Mouse (Mus musculus) NIH3T3 (cell line): Measurements from ENCODE around the gene Dnajc5.

ENCODE experiments used
- DNase-seq: peaks from one replicate; pipeline ENCODE4 v3.0.0-alpha.2; 2012; ENCODE audit warnings: low read depth

Gene Dnajc5

GRCm38 (mm10) chr2:181572921-181573920 is 52.9 kb downstream of the Dnajc5 start:
- no peak for DNase-seq

GRCm38 (mm10) chr2:181573961-181574360 is 53.7 kb downstream of the Dnajc5 start:
- no peak for DNase-seq

GRCm38 (mm10) chr2:181574921-181575545 is 54.7 kb downstream of the Dnajc5 start:
- no peak for DNase-seq

- no peak for DNase-seq
These were observed 56.3 kb downstream of the Dnajc5 start for GRCm38 (mm10) chr2:181576613-181577012.

- DNase-seq = no peak
These were observed 56.8 kb downstream of the Dnajc5 start for GRCm38 (mm10) chr2:181577126-181577525.

- no peak for DNase-seq
These were observed 57.8 kb downstream of the Dnajc5 start for GRCm38 (mm10) chr2:181577981-181578581.

- DNase-seq = no peak
These were observed 58.7 kb downstream of the Dnajc5 start for GRCm38 (mm10) chr2:181578790-181579618.

GRCm38 (mm10) chr2:181579681-181580080 is 59.4 kb downstream of the Dnajc5 start:
- DNase-seq = no peak

GRCm38 (mm10) chr2:181580131-181580772 is 60.0 kb downstream of the Dnajc5 start:
- no peak for DNase-seq

GRCm38 (mm10) chr2:181581016-181581401 is 60.7 kb downstream of the Dnajc5 start:
- DNase-seq = peak; percentile 94

GRCm38 (mm10) chr2:181581402-181582120 is 61.3 kb downstream of the Dnajc5 start:
- DNase-seq = peak; percentile 90

GRCm38 (mm10) chr2:181582358-181582757 is 62.1 kb downstream of the Dnajc5 start:
- DNase-seq = no peak

- DNase-seq = no peak
These were observed 62.7 kb downstream of the Dnajc5 start for GRCm38 (mm10) chr2:181582939-181583338.

- DNase-seq = no peak
These were observed 63.4 kb downstream of the Dnajc5 start for GRCm38 (mm10) chr2:181583460-181584257.

- no peak for DNase-seq
These were observed 64.2 kb downstream of the Dnajc5 start, which contains the start of gene Uckl1 for GRCm38 (mm10) chr2:181584411-181584942. TSS of gene Uckl1 (minus strand) at chr2:181584892.

- no peak for DNase-seq
These were observed 65.2 kb downstream of the Dnajc5 start for GRCm38 (mm10) chr2:181585506-181585905.

- DNase-seq = no peak
These were observed 65.8 kb downstream of the Dnajc5 start for GRCm38 (mm10) chr2:181586124-181586523.

- DNase-seq = no peak
These were observed 67.5 kb downstream of the Dnajc5 start for GRCm38 (mm10) chr2:181587796-181588195.

- DNase-seq = no peak
These were observed 68.0 kb downstream of the Dnajc5 start for GRCm38 (mm10) chr2:181588229-181588780.
